Comparison of ENCODE assay signal across 14 mouse cellular contexts in the genomic region with DNA sequence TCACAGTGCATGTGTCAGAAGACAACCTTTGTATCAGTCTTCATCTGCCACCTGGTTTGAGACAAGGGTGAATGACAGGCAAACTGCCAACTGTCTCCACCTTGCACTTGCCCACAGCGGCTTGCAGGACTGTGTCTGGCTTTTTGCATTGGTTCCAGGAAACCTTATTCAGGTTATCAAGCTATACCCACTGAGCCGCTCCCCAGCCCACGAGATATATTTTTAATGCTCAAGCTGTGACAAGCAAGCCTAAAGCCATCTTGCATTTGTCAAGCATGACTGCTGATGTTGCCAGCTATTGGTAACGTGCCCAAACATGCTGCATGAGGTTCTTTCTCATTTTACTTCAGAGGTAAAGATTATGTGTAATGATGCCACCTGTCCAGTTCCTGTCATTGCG.
A peak's percentile ranks its signal among the peaks of the same experiment; 100 is the strongest.
DNase-seq lines count a peak whose midpoint lies in the region; ATAC-seq and TF ChIP-seq lines count a peak whose summit lies in the region.
"Had no signal": no experiment of that assay in that cellular context is flagged by ENCODE, and none has a peak within 500 bp of the region (broad histone marks: within the 10 kb centered on the region; RNA-seq: fewer than 3 reads in every experiment).

No protein-coding gene starts in this region.

- H3ac ChIP-seq in myocyte (ENCODE audit: control insufficient read depth, insufficient read length) = no peak overlapping the region

- H3K79me2 ChIP-seq in myocyte (ENCODE audit: control insufficient read depth, insufficient read depth) = no peaks in the 10 kb centered on the region

- H3K27ac ChIP-seq in hindbrain, postnatal 0 days = no peak overlapping the region
- no peak overlapping the region for H3K27ac ChIP-seq in hindbrain, embryonic 10.5 days
- H3K27ac ChIP-seq: forebrain, embryonic 15.5 days had no signal

- no peak overlapping the region for H3K4me3 ChIP-seq in hindbrain, postnatal 0 days (ENCODE audit: low read length)
- no peak overlapping the region for H3K4me3 ChIP-seq in hindbrain, embryonic 10.5 days
- H3K4me3 ChIP-seq in myocyte = no peak overlapping the region
- H3K4me3 ChIP-seq: forebrain, embryonic 15.5 days had no signal

- H3K9ac ChIP-seq in hindbrain, postnatal 0 days (replicated peaks; ENCODE audit: low read length) = no peak overlapping the region
- H3K9ac ChIP-seq: forebrain, embryonic 15.5 days had no signal

- no peak overlapping the region for H3K4me2 ChIP-seq in hindbrain, postnatal 0 days (ENCODE audit: low read depth, low read length)
- H3K4me2 ChIP-seq in myocyte (ENCODE audit: low read depth) = peak overlapping the region; percentile 35
- H3K4me2 ChIP-seq: forebrain, embryonic 15.5 days had no signal

- no peak for TF ChIP-seq CTCF in hindbrain, postnatal 0 days (IDR thresholded peaks at IDR 0.05; ENCODE audit: low read depth)

- ATAC-seq in hindbrain, postnatal 0 days = 0 out of 2 replicates have a peak, but pooled peaks have one; percentile 38
- ATAC-seq in megakaryocyte progenitor cell, adult 5-6 weeks (replicated peaks; ENCODE audit: poor library complexity) = no peak
- ATAC-seq: forebrain, embryonic 15.5 days had no signal

- H3K4me1 ChIP-seq in hindbrain, postnatal 0 days (ENCODE audit: insufficient read depth, low read length) = no peaks in the 10 kb centered on the region
- H3K4me1 ChIP-seq in hindbrain, embryonic 10.5 days (replicated peaks) = peaks cover under 1% of the 10 kb centered on the region; the same call in 1 of the 2 replicates

- no peaks in the 10 kb centered on the region for H3K36me3 ChIP-seq in hindbrain, postnatal 0 days (ENCODE audit: insufficient read depth, low read length)
- H3K36me3 ChIP-seq in hindbrain, embryonic 10.5 days = no peaks in the 10 kb centered on the region
- H3K36me3 ChIP-seq in myocyte (ENCODE audit: control insufficient read depth, insufficient read depth) = no peaks in the 10 kb centered on the region
- H3K36me3 ChIP-seq: forebrain, embryonic 15.5 days had no signal

- TF ChIP-seq POLR2A in myocyte (IDR thresholded peaks at IDR 0.05; ENCODE audit: insufficient read length, low read depth) = no peak

- WGBS in hindbrain, postnatal 0 days = 54% methylated on average over 5 of the region's 5 CpGs
- WGBS in hindbrain, embryonic 10.5 days = 89% methylated on average over 5 of the region's 5 CpGs

- H3K27me3 ChIP-seq in hindbrain, postnatal 0 days (ENCODE audit: insufficient read depth, low read length) = no peaks in the 10 kb centered on the region
- H3K27me3 ChIP-seq in hindbrain, embryonic 10.5 days (ENCODE audit: insufficient read depth, poor library complexity, severe bottlenecking) = no peaks in the 10 kb centered on the region
- H3K27me3 ChIP-seq in myocyte (ENCODE audit: control insufficient read depth, insufficient read depth, insufficient read length) = no peaks in the 10 kb centered on the region
- H3K27me3 ChIP-seq: forebrain, embryonic 15.5 days had no signal

- peak; percentile 54 for DNase-seq in hindbrain, postnatal 0 days (ENCODE audit: low spot score)
- no peak for DNase-seq in hindbrain, embryonic 10.5 days (ENCODE audit: low spot score)
- peak; percentile 79 for DNase-seq in brain, adult 2 months (ENCODE audit: low read depth, low spot score)
- DNase-seq in cerebellum, adult 11-12 months = peak; percentile 62
- DNase-seq in adrenal gland, postnatal 4 days (ENCODE audit: low spot score in 2 of 2) = no peak
- DNase-seq in spleen, adult 12 weeks (ENCODE audit: low spot score) = no peak
- DNase-seq: adrenal gland, postnatal 25 days; kidney, adult 9 months; layer of hippocampus, postnatal 36 days; liver; lung, postnatal 14 days had no signal

- H3K9me3 ChIP-seq in hindbrain, postnatal 0 days (ENCODE audit: low read length) = no peaks in the 10 kb centered on the region
- no peaks in the 10 kb centered on the region for H3K9me3 ChIP-seq in hindbrain, embryonic 10.5 days
- H3K9me3 ChIP-seq: forebrain, embryonic 15.5 days had no signal

TF ChIP-seq in myocyte, 11 proteins besides CTCF, POLR2A, EP300 and RAD21:
- TF ChIP-seq MYOD1 (IDR thresholded peaks at IDR 0.05; ENCODE audit: control insufficient read depth in 1 of 3, insufficient read length in 2 of 3, low read depth in 2 of 3) (no peak), USF1 (IDR thresholded peaks at IDR 0.05; ENCODE audit: low read depth) (no peak), MYOG (IDR thresholded peaks at IDR 0.05; ENCODE audit: control insufficient read depth in 1 of 3, insufficient read depth in 1 of 3, insufficient read length in 2 of 3, low read depth in 2 of 3) (no peak), E2F4 (IDR thresholded peaks at IDR 0.05; ENCODE audit: insufficient read depth) (no peak), CEBPB (IDR thresholded peaks at IDR 0.05; ENCODE audit: insufficient read depth, poor library complexity, severe bottlenecking) (no peak), TCF3 (IDR thresholded peaks at IDR 0.05; ENCODE audit: insufficient read length, low read depth) (no peak)

Comparison
In these comparisons a context has a peak if more than half of its experiments do, and no peak if none do; other contexts are left out.
1. DNase-seq: peak in hindbrain, postnatal 0 days (single experiment), brain, adult 2 months (single experiment) and cerebellum, adult 11-12 months (single experiment); none in hindbrain, embryonic 10.5 days (single experiment), adrenal gland, postnatal 4 days (0 of 2) and spleen, adult 12 weeks (single experiment).